Mouse (Mus musculus) G1E (cell line): ENCODE results near the gene Hnrnpa2b1. TPM values are rescaled to one million over a fixed set of nuclear protein-coding genes. Genes with fewer than 3 reads are reported as not detected.
A peak's percentile ranks its signal among the peaks of the same experiment; 100 is the strongest.

ENCODE experiments used
- ATAC-seq: 2 replicates; pipeline ENCODE4 v1.8.0; 2016; ENCODE audit warnings: mild to moderate bottlenecking; ENCODE audit not compliant: insufficient number of reproducible peaks, poor library complexity, low FRiP score, severe bottlenecking; ENCODE audit errors: extremely low read depth
- DNase-seq: peaks from one replicate; pipeline ENCODE4 v3.0.0; 2012; ENCODE audit warnings: low spot score
- H3K27me3 ChIP-seq: 2 replicates; pipeline ENCODE4 v1.6.1; 2012; ENCODE audit warnings: mild to moderate bottlenecking, low read length, inconsistent platforms; ENCODE audit not compliant: insufficient read depth
- H3K36me3 ChIP-seq: replicated peaks from 2 replicates; pipeline ENCODE3; 2012; ENCODE audit warnings: mild to moderate bottlenecking, inconsistent platforms
- H3K4me1 ChIP-seq: 2 replicates; pipeline ENCODE4 v1.6.1; 2012; ENCODE audit warnings: low read depth, low read length, inconsistent platforms, mixed read lengths; ENCODE audit not compliant: insufficient read depth
- H3K4me3 ChIP-seq: 2 replicates; pipeline ENCODE4 v1.5.1; 2012; ENCODE audit warnings: low read depth, mild to moderate bottlenecking, inconsistent platforms, low read length, moderate library complexity, mixed read lengths
- H3K9me3 ChIP-seq: replicated peaks from 2 replicates; pipeline ENCODE4 v1.6.1; 2012; ENCODE audit warnings: inconsistent platforms
- CTCF ChIP-seq: IDR thresholded peaks from 2 replicates; pipeline ENCODE4 v1.5.1; 2012; ENCODE audit warnings: low read depth, low read length, inconsistent platforms, mixed read lengths
- GATA1 ChIP-seq: IDR thresholded peaks from 2 replicates; pipeline ENCODE4 v1.6.1; 2012; ENCODE audit warnings: borderline replicate concordance, low read length, inconsistent platforms, mixed read lengths
- GATA2 ChIP-seq: IDR thresholded peaks from 2 replicates; pipeline ENCODE4 v1.6.1; 2012; ENCODE audit warnings: low read depth, low read length, inconsistent platforms, borderline replicate concordance
- POLR2AphosphoS5 ChIP-seq: IDR thresholded peaks from 2 replicates; pipeline ENCODE4 v1.6.1; 2012; ENCODE audit warnings: low read depth, low read length, inconsistent platforms; ENCODE audit not compliant: insufficient replicate concordance
- TAL1 ChIP-seq: conservative IDR thresholded peaks from 2 replicates; pipeline ENCODE4 v1.6.1; 2012; ENCODE audit warnings: low read depth, low read length, inconsistent platforms, mixed read lengths
- polyA plus RNA-seq: library from polyadenylated mRNA; stranded (reverse); fragments of >175 nt; gene quantifications from 2 replicates; pipeline ENCODE4 v1.2.3, GENCODE M21; 2012
- total RNA-seq, 2 experiments: library from RNA; stranded (forward) in 1 of 2; stranded (reverse) in 1 of 2; fragments of 200-1000 nt in 1 of 2; fragments of >200 nt in 1 of 2; fragmentation: Nextera tagmentation in 1 of 2; gene quantifications; 2 replicates each; pipeline ENCODE4 v1.2.3; 2014 to 2017

Hnrnpa2b1 gene
- total RNA-seq (2014; fragmentation: Nextera tagmentation): 906 TPM in 2 replicates
- 1,057 and 1,396 TPM in 2 replicates for total RNA-seq (2017)
- polyA plus RNA-seq: 392 and 574 TPM in 2 replicates

DNA sequence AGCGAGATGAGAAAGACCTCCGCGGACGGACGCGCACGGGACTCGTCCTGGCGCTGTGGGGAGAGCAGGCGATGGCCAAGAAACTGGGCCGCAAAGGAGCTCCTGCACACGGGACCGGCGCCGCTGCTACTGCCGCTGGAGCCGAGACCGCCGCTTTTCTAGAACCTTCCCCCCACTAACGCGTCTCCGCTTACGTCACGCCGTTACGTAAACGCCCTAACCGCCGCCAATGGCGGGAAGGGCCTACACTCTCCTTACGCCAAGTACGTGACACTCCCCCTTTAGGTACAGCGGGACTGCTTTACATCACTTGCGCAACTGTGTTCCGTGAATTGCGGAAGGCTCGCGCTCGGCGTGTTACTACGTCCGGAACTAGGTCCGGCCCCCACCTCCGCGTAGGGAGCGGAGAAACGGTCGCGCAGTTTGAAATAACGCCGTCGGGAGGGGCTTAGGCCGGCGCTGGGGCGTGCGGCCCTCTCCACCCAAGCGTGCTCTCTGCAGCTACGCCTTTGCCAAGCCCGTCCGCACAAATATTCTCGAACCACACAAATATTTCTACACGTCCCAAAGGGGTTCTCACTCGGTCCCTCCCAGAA is at the start of gene Hnrnpa2b1:
Gene Hnrnpa2b1 (minus strand): TSS at position 180 of the 596 bp plus-strand sequence.
- peak; percentile 73 for ATAC-seq
- peaks cover 52% of the 10 kb centered on the region for H3K36me3 ChIP-seq
- H3K4me1 ChIP-seq: peaks cover 29% of the 10 kb centered on the region
- TF ChIP-seq TAL1: no peak
- peak; percentile 66; the same call in 1 of the 2 replicates for TF ChIP-seq POLR2AphosphoS5
- H3K27me3 ChIP-seq: no peaks in the 10 kb centered on the region
- H3K4me3 ChIP-seq: peak within 1 kb of the TSS; percentile 94
- DNase-seq: peak; percentile 76
- no peaks in the 10 kb centered on the region for H3K9me3 ChIP-seq

DNA sequence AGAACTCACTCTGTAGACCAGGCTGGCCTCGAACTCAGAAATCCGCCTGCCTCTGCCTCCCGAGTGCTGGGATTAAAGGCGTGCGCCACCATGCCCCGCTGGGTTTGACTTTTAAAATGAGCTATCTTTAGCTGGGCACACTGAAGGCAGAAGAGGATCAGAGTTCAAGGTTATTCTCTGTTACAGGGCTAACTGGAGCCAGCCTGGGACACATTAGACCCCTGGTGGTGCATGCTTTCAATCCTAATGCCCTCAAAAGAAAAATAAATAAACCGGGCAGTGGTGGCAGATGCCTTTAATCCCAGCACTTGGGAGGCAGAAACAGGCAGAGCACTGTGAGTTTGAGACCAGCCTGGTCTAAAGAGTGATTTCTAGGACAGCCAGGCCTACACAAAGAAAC is 45.2 kb upstream of the Hnrnpa2b1 start:
- DNase-seq: no peak
- H3K4me3 ChIP-seq: no peak overlapping the region
- no peaks in the 10 kb centered on the region for H3K4me1 ChIP-seq
- TF ChIP-seq POLR2AphosphoS5 (no peak), GATA2 (no peak), GATA1 (no peak), CTCF (no peak), TAL1 (no peak)
- H3K27me3 ChIP-seq: no peaks in the 10 kb centered on the region
- no peaks in the 10 kb centered on the region for H3K36me3 ChIP-seq
- H3K9me3 ChIP-seq: peaks cover 6% of the 10 kb centered on the region; the same call in 1 of the 2 replicates
- no peak for ATAC-seq

DNA sequence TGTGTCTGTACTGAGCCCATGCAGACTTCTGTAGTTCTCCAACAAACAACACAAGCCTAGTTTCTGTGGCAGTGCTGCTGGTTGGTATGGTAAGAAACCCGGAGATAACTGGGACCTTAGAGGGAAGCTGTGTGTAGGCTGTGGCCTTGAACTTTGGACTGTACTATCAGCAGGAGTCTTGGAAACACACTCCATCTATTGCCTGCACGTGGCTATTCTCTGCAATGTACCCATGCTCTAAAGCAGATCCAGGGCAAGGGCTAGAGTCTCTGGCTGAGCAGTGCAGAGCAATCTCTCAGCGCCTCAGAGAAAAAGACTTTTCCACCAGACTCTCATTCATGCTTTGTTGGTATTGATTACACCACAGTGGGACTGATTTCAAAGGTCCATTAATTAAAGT is 44.1 kb upstream of the Hnrnpa2b1 start:
- Histone ChIP-seq H3K4me3 (no peak overlapping the region), H3K36me3 (no peaks in the 10 kb centered on the region), H3K27me3 (peaks cover 4% of the 10 kb centered on the region; the same call in 1 of the 2 replicates), H3K4me1 (no peaks in the 10 kb centered on the region), H3K9me3 (peaks cover 6% of the 10 kb centered on the region; the same call in 1 of the 2 replicates)
- no peak for TF ChIP-seq GATA2
- no peak for TF ChIP-seq GATA1
- DNase-seq (no peak), ATAC-seq (no peak)

DNA sequence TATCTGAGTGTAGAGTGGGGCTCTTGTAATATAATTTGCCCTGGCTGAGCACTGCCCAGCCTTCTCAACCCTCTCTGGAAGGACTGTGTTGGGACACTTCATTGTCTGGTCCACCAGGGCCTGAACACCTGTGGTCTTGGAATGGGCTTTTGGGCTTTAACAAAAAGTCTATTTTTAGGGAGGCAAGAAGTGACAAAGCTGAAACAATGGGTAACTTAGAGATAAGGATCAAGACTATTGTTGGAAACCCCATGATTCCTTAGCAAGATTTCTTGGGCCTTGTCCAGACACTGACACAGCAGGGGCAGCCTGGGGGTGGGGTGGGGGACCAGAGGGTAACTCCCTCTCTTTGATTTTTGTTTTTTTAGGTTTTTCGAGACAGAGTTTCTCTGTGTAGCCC is 41.3 kb upstream of the Hnrnpa2b1 start:
- H3K9me3 ChIP-seq: no peaks in the 10 kb centered on the region
- no peak overlapping the region for H3K4me3 ChIP-seq
- H3K27me3 ChIP-seq: peaks cover 4% of the 10 kb centered on the region; the same call in 1 of the 2 replicates
- no peaks in the 10 kb centered on the region for H3K36me3 ChIP-seq
- H3K4me1 ChIP-seq: no peaks in the 10 kb centered on the region
- TF ChIP-seq POLR2AphosphoS5 (no peak), GATA2 (no peak), GATA1 (no peak), TAL1 (no peak), CTCF (no peak)
- ATAC-seq (no peak), DNase-seq (no peak)

DNA sequence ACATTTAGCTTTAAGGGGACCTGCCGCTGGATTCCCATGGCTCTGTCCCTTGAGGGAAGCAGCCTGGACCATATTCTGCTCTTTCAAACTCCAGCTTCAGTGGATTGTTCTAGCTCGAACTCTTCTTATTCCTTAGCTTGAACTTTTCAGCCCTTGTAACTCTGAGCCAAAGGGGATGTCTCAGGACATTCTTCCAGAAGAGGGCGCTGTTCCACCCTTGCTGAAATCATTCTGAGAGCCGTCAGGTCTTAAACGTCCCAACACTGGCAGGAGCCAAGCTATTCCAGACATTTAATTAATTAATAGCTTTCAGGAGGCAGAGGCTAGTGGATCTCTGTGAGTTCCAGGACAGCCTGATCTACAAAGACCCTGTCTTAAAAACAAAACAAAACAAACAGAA is 40.4 kb upstream of the Hnrnpa2b1 start:
- H3K4me1 ChIP-seq: no peaks in the 10 kb centered on the region
- no peak for TF ChIP-seq CTCF
- no peak for TF ChIP-seq GATA2
- TF ChIP-seq POLR2AphosphoS5: no peak
- TF ChIP-seq TAL1: no peak
- no peak for TF ChIP-seq GATA1
- no peaks in the 10 kb centered on the region for H3K36me3 ChIP-seq
- DNase-seq (no peak), ATAC-seq (no peak)
- H3K27me3 ChIP-seq: peaks cover 4% of the 10 kb centered on the region; the same call in 1 of the 2 replicates
- no peaks in the 10 kb centered on the region for H3K9me3 ChIP-seq
- no peak overlapping the region for H3K4me3 ChIP-seq

DNA sequence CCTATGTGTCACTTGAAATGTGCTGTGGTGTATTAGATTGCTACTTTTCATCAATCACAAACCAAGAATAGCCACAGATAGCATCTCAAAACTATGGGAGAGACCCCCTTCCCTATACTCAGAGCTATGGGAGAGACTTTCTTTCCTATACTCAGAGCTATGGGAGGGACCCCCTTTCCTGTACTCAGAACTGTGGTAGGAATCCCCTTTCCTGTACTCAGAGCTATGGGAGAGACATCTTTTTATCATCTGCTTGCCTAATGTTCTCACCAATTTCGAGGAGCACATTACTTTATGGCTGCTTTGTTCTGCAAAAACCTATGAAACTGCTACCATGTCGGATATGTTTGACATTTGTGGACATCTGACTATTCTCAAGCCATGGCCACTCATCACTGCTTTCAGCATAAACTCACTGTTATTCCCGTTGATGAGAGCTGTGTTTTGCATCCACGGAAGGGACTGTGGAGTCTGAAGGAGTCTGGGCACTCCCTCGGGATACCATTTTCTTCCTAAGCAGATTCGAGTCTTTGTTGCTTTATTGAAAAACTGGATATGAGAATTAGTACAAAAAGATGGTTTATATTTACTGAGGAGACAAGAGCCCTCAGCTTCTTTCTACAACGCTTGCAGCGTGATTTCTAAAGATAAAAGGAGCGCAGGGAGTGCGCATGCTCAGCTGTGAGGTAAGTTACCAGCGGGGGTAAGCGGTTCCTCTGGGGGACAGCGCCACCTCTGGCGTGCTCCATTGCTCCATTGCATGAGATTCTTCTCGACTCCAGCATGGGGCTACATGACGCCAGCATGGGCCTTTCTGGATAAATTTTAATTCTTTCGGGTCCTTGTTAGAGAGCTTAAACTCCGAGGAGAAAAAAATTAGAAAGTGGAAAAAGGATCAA is 39.3 kb upstream of the Hnrnpa2b1 start:
- Histone ChIP-seq H3K9me3 (no peaks in the 10 kb centered on the region), H3K4me3 (no peak overlapping the region), H3K36me3 (no peaks in the 10 kb centered on the region), H3K4me1 (no peaks in the 10 kb centered on the region), H3K27me3 (peaks cover 4% of the 10 kb centered on the region; the same call in 1 of the 2 replicates)
- DNase-seq: no peak
- no peak for ATAC-seq
- no peak for TF ChIP-seq CTCF
- TF ChIP-seq GATA1: no peak
- TF ChIP-seq TAL1: no peak
- no peak for TF ChIP-seq GATA2
- TF ChIP-seq POLR2AphosphoS5: no peak
